Mouse (Mus musculus): ENCODE data around the gene Rph3al.
A peak's percentile ranks its signal among the peaks of the same experiment; 100 is the strongest.

Gene Rph3al

DNA sequence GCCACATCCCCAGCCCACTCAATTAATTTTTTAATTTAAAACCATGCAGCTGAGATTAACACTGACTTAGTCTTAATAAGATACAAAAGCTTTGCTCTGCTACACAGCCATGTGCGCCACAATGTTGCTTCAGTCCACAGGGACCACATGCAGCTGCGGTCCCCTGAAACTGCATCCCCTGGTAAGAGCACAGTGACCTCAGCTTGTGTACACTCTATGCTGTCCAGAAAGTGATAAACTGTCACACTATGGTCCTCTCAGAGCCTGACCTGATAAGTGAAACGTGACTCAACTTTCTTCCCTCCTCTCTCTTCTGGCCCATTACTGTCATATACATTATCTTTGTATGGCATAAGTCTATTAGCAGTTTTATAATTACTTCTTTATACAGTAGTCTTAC, 12.2 kb upstream of the Rph3al start:
- no peak for DNase-seq (ENCODE audit: low read depth, low spot score)

GRCm38 (mm10) chr11:75948789-75949188, 10.6 kb upstream of the Rph3al start:
- no peak for DNase-seq (ENCODE audit: low read depth, low spot score)

DNA sequence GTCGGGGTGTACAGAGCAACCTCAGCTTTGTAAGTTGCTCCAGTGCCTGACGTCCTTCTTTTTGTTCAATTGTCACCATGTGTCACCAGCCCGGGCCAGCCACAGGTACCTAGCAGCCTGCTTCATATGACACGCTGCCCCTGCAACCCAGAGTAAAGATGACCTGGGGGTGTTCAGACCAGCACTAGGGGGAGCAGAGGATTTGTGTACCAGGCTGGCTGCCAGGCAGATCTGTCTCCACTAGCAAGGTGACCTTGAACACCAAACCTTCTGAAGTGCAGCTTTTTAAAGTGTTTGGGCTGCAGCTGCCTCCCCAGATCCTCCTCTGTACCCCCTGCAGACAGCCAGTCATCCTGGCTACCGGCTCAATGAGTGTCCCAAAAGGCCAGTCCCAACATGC, 9.0 kb upstream of the Rph3al start:
- no peak for DNase-seq (ENCODE audit: low read depth, low spot score)

GRCm38 (mm10) chr11:75945805-75946450, 7.7 kb upstream of the Rph3al start:
- DNase-seq (ENCODE audit: low read depth, low spot score) = no peak

GRCm38 (mm10) chr11:75937370-75937871, 808 bp downstream of the Rph3al start:
- DNase-seq (ENCODE audit: low read depth, low spot score) = no peak

DNA sequence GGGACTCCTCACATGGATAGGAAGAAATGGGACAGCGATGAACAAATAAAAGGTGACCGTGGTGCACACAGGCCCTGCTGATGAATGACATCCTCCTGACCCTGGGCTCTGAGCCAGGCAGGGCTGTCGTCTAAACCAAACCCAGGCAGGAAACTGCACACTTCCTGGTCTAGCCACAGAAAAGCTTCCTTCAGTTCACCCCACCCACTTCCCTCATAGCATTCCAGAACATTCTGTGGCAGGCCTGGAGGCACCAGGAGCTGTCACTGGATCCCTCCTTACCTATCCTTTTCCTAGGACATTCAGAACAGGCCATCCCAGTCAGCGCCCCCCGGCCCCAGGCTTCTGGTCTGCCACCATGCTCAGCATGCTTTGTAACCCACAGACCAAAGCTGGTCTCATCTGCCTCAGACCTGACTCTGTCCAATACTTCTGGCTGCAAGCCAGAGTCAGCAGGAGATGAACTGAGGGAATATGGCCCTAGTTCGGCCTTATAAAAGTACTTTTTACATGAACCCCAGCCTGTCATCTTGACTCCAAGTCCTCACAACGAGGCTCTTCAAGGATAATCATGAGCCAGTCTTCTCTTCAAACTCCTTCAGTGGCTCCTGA, 2.3 kb downstream of the Rph3al start:
- DNase-seq (ENCODE audit: low read depth, low spot score) = no peak

DNA sequence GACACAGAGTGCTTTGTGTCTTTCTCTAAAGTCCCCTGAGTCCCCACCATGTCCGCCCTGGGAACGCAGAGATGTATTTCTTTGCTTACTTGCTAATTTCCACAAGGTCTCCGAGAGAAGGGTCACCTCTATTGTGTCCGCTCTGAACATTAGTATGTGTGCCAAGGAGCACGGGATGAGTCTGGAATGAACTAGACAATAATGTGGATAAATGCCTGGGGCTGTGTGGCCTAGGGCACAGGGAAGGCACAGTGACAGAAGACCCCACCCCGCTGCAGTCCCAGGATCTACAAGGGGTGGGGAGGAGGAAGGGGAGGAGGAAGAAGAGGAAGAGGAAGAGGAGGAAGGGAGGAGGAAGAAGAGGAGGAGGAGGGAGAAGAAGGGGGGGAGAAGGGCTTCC, 3.8 kb downstream of the Rph3al start:
- no peak for DNase-seq (ENCODE audit: low read depth, low spot score)

- DNase-seq (ENCODE audit: low read depth, low spot score) = no peak
Measured at GRCm38 (mm10) chr11:75933371-75933770, 4.9 kb downstream of the Rph3al start.

GRCm38 (mm10) chr11:75930911-75931678, 7.1 kb downstream of the Rph3al start:
- DNase-seq (ENCODE audit: low read depth, low spot score) = no peak

DNA sequence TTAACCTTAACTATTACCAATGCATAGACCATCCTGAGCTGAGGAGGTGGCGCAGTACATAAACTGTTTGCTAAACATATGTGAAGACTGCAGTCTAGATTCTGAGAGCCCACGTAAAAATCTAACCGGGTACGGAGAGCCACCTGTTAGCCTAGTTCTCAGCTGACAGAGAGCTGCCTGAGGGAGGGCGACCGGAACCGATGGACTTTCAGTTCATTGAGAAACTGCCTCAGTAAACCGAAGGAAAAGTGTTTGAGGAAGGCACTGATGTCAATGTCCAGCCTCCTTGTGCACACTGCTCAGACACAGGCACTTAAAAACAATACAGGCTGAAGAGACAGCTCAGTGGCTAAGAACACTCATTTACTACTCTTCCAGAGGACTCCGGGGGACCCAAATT, 8.0 kb downstream of the Rph3al start:
- DNase-seq (ENCODE audit: low read depth, low spot score) = peak; percentile 5

- no peak for DNase-seq (ENCODE audit: low read depth, low spot score)
Measured at GRCm38 (mm10) chr11:75927881-75928280, 10.3 kb downstream of the Rph3al start.

DNA sequence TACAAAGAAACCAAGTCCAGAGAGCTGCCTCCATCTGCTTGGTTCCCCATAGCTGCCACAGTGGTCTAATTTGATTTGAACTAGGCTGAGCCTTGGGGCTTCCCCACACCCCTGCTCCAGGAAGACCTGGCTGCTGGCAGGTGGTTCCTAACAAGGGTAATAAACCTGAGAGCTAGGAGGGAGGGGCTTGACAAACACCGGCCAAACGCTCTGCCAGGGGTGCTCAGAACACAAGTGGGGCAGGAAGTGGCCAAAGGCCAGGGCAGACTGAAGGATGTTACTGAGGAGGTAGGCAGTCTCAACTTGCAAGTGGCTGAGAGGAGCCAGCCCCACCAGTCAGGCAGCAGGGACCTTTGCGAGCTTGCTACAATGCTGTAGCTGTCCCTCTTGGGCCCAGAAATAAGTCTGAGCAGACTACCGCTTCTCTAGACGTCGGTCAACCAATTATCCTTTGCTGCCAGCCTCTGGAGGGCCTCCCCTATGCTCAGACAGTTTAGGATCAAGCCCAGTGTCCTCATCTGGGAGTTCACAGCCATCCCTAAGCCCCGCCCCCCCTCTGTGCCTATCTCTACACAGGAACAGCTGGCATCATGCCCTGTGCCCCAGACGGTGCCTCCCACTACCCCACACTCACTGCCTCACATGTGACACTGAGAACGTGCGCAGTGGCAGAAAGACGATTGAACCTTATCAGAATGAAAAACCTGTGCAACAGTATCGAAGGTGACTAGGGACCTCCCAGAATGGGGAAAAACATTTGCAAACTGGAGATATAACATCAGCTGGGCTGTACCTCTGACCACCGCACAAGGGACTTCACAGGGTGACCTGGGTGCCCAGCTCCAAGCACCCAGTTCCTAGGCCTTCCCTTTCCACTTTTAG, 11.6 kb downstream of the Rph3al start:
- DNase-seq (ENCODE audit: low read depth, low spot score) = peak; percentile 8

DNA sequence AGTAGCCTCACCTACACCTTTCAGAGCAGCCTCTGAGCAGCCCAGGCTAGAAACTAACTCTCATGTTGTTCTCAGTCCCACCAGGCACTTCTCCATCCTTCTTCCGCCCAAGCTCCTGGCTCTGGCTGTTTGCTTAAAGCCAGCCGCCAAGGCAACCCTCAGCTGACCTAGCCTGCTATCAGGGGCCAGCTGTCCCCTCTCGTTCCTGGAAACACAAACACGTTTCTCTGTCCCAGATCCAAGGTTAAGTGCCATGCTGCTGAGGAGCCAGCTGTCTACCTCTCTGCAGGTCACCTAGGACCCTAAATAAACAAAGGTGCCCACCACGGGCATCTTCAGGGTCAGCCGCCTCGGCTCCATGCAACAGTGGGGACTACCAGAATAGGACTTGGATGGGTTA, 12.4 kb downstream of the Rph3al start:
- no peak for DNase-seq (ENCODE audit: low read depth, low spot score)

- DNase-seq (ENCODE audit: low read depth, low spot score) = no peak
Measured at GRCm38 (mm10) chr11:75922741-75923140, 15.5 kb downstream of the Rph3al start.

DNA sequence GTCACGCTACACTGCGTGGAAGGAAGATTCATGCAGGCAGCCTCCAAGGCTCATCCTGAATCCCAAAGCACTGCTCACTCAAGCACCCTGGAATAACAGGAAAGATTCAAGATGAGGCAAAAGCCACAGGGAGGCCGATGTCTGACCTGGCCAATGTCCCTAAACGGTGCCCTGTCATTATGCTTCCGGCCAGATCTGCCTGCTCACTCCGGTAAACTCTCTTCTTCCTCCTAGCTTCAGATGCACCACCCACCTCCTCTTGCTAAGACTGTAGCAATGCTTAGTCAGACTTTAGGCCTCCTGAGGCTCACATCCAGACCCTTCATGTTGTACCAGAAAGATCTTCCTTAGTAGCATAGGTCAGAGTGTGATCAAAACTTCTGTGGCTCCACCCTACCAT, 19.1 kb downstream of the Rph3al start:
- DNase-seq (ENCODE audit: low read depth, low spot score) = no peak

GRCm38 (mm10) chr11:75917340-75917739, 20.9 kb downstream of the Rph3al start:
- DNase-seq (ENCODE audit: low read depth, low spot score) = no peak

GRCm38 (mm10) chr11:75913953-75914352, 24.3 kb downstream of the Rph3al start:
- DNase-seq (ENCODE audit: low read depth, low spot score) = peak; percentile 82

DNA sequence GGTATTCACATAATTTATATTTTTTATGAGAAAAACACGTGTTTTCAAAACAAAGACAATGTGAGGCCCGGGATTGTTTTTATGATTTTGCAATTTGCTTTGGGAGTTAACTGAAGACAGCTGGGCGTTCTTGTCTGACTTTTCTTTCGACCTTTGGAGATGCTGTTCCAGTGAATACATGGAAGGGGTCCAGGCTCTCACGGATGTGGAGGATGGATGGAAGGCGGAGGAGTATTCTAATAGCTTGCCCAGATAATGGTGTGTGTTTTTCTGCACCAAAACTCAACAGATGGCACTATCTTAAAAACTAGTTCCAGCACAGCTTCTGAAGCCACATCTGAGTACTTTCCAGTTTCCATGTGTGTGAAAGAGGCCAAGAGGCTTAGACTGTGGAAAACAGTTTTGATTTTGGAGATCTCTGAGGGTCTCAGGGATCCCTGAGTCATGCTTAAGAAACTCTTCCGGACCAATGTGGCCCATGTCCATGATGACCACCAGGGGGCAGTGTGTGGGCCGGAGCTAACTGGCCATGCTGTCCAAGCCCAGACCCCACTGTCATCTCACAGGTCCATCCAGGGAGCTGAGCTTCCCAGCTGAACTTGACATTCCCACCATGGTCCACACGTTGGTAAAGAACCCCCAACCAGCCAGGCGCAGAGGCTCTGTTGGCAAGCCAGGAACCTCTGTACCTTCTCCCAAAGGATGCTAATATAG, 25.1 kb downstream of the Rph3al start:
- peak; percentile 74 for DNase-seq (ENCODE audit: low read depth, low spot score)

DNA sequence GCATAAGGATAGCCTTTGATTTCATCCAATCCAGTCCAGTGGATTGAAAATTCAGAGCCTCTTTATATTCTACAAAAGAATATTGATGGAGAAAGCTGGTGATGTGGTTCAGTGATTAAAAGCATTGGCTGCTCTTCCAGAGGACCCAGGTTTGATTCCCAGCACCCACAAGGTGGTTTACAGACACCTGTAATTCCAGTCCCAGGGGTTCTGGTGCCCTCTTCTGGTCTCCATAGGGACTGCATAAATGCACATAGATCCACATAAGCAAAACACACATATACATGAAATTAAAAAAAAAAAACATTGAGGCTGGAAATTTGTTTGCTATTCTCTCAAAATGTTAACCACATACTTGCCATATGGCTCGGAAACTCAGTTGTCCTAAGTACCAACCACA, 26.3 kb downstream of the Rph3al start:
- peak; percentile 13 for DNase-seq (ENCODE audit: low read depth, low spot score)

GRCm38 (mm10) chr11:75909702-75910429, 28.4 kb downstream of the Rph3al start:
- no peak for DNase-seq (ENCODE audit: low read depth, low spot score)

All from A20 (cell line).